Mouse (Mus musculus): ENCODE data around the gene Epha1. TPM values are rescaled to one million over a fixed set of nuclear protein-coding genes. Genes with fewer than 3 reads are reported as not detected.

The Epha1 gene
- polyA plus RNA-seq, 1 experiment: 20.6 TPM

- no peak overlapping the region for H3K4me3 ChIP-seq (ENCODE audit: low read depth, low read length)
- H3K4me1 ChIP-seq (ENCODE audit: control insufficient read depth, insufficient read depth, low read length): peaks cover 8% of the 10 kb centered on the region
- no peak overlapping the region for H3K9ac ChIP-seq (ENCODE audit: low read depth, poor library complexity, severe bottlenecking)
- H3K36me3 ChIP-seq (ENCODE audit: control insufficient read depth, insufficient read depth, low read length, poor library complexity, severe bottlenecking): no peaks in the 10 kb centered on the region
- no peaks in the 10 kb centered on the region for H3K9me3 ChIP-seq (replicated peaks; ENCODE audit: control insufficient read depth, insufficient read depth, low read length, poor library complexity, severe bottlenecking)
- no peak for TF ChIP-seq POLR2A (IDR thresholded peaks at IDR 0.05; ENCODE audit: insufficient read depth, low read length)
- no peak for TF ChIP-seq EP300 (IDR thresholded peaks at IDR 0.05; ENCODE audit: insufficient read depth, low read depth, low read length)
- no peak for TF ChIP-seq CTCF (IDR thresholded peaks at IDR 0.05; ENCODE audit: low read depth, low read length)
- H3K27me3 ChIP-seq (ENCODE audit: control insufficient read depth, insufficient read depth, low read length, poor library complexity, severe bottlenecking): no peaks in the 10 kb centered on the region
- H3K27ac ChIP-seq (ENCODE audit: insufficient read depth, low read length): no peak overlapping the region
Measured at GRCm38 (mm10) chr6:42354076-42355019, 18.7 kb downstream of the Epha1 start.

DNA sequence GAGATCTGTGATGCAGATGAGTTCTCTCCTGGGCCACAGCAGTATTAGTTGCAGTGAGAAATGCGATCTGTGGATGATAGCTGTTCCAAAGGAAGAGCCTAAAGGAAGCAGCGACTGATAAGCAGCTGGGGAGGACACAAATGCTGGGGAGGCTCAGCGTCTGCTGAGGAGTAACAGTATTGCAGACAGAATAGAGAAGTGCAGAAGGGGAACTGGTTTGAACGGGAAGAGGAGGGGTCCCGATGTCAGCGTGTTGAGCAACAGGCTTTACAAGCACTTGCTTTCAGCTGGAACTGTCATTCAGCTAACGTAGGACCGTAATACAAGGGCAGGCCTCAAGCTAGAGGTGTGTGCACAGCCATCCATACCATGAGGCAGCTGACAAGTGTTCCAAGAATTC lies 19.9 kb downstream of the Epha1 start:
- no peak overlapping the region for H3K9ac ChIP-seq (ENCODE audit: low read depth, poor library complexity, severe bottlenecking)
- no peaks in the 10 kb centered on the region for H3K36me3 ChIP-seq (ENCODE audit: control insufficient read depth, insufficient read depth, low read length, poor library complexity, severe bottlenecking)
- H3K4me1 ChIP-seq (ENCODE audit: control insufficient read depth, insufficient read depth, low read length): peaks cover 8% of the 10 kb centered on the region
- H3K9me3 ChIP-seq (replicated peaks; ENCODE audit: control insufficient read depth, insufficient read depth, low read length, poor library complexity, severe bottlenecking): no peaks in the 10 kb centered on the region
- no peak overlapping the region for H3K4me3 ChIP-seq (ENCODE audit: low read depth, low read length)
- TF ChIP-seq CTCF (IDR thresholded peaks at IDR 0.05; ENCODE audit: low read depth, low read length) (no peak), EP300 (IDR thresholded peaks at IDR 0.05; ENCODE audit: insufficient read depth, low read depth, low read length) (no peak), POLR2A (IDR thresholded peaks at IDR 0.05; ENCODE audit: insufficient read depth, low read length) (no peak)
- H3K27me3 ChIP-seq (ENCODE audit: control insufficient read depth, insufficient read depth, low read length, poor library complexity, severe bottlenecking): no peaks in the 10 kb centered on the region
- H3K27ac ChIP-seq (ENCODE audit: insufficient read depth, low read length): no peak overlapping the region

DNA sequence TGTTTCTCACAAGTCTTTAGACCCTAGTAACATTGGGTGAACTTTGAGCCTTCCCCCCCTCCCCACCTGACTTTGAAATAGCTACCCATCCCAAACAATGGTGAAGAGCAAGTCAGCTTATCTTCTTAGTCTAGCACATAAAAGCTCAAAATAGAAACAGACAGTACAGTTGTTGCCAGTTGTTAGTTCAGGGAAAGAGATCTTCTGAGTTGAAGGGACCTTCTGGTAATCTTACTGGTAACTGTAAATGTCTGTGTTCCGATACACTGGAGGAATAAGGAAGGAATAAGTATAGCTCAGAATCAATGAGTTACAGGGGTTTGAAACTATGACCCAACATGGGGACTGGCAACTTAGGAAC lies 20.6 kb downstream of the Epha1 start:
- H3K27me3 ChIP-seq (ENCODE audit: control insufficient read depth, insufficient read depth, low read length, poor library complexity, severe bottlenecking): no peaks in the 10 kb centered on the region
- peaks cover 8% of the 10 kb centered on the region for H3K4me1 ChIP-seq (ENCODE audit: control insufficient read depth, insufficient read depth, low read length)
- no peaks in the 10 kb centered on the region for H3K36me3 ChIP-seq (ENCODE audit: control insufficient read depth, insufficient read depth, low read length, poor library complexity, severe bottlenecking)
- no peak for TF ChIP-seq CTCF (IDR thresholded peaks at IDR 0.05; ENCODE audit: low read depth, low read length)
- no peak for TF ChIP-seq POLR2A (IDR thresholded peaks at IDR 0.05; ENCODE audit: insufficient read depth, low read length)
- no peak for TF ChIP-seq EP300 (IDR thresholded peaks at IDR 0.05; ENCODE audit: insufficient read depth, low read depth, low read length)
- no peaks in the 10 kb centered on the region for H3K9me3 ChIP-seq (replicated peaks; ENCODE audit: control insufficient read depth, insufficient read depth, low read length, poor library complexity, severe bottlenecking)
- H3K27ac ChIP-seq (ENCODE audit: insufficient read depth, low read length): no peak overlapping the region
- H3K4me3 ChIP-seq (ENCODE audit: low read depth, low read length): no peak overlapping the region
- H3K9ac ChIP-seq (ENCODE audit: low read depth, poor library complexity, severe bottlenecking): no peak overlapping the region

DNA sequence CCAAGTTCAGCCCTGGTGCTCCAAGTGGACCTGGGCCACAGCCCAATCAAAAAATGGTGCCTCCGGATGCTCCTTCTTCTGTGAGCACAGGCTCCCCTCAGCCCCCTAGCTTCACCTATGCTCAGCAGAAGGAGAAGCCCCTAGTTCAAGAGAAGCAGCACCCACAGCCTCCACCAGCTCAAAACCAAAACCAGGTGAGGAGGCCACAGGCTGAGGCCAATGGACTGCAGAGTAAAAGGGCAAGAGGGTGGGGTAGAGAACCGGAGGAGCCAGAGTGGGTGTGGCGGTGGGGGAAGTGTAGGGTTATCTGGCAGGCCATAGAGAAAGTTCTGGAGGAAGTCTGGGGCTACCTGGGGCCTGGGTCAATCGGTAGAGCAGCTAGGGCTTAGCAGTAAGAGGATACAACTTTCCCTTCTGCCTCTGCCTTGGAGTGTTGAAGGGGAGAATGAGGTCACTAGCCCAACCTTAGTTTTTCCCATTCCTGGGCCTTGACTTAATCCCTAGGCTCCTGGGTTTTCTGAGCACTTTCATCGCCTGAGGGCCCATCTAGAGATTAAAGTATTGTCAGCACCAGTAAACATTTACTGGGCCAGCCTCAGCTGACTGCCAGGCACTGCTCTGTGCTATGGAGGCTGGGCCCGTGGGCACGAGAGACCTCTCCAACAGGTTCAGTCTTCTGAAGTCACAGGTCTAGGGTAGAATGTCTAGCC lies 21.1 kb downstream of the Epha1 start:
- no peak for TF ChIP-seq POLR2A (IDR thresholded peaks at IDR 0.05; ENCODE audit: insufficient read depth, low read length)
- no peak for TF ChIP-seq EP300 (IDR thresholded peaks at IDR 0.05; ENCODE audit: insufficient read depth, low read depth, low read length)
- TF ChIP-seq CTCF (IDR thresholded peaks at IDR 0.05; ENCODE audit: low read depth, low read length): no peak
- H3K4me3 ChIP-seq (ENCODE audit: low read depth, low read length): no peak overlapping the region
- no peaks in the 10 kb centered on the region for H3K36me3 ChIP-seq (ENCODE audit: control insufficient read depth, insufficient read depth, low read length, poor library complexity, severe bottlenecking)
- no peak overlapping the region for H3K27ac ChIP-seq (ENCODE audit: insufficient read depth, low read length)
- no peaks in the 10 kb centered on the region for H3K9me3 ChIP-seq (replicated peaks; ENCODE audit: control insufficient read depth, insufficient read depth, low read length, poor library complexity, severe bottlenecking)
- H3K27me3 ChIP-seq (ENCODE audit: control insufficient read depth, insufficient read depth, low read length, poor library complexity, severe bottlenecking): no peaks in the 10 kb centered on the region
- peaks cover 8% of the 10 kb centered on the region for H3K4me1 ChIP-seq (ENCODE audit: control insufficient read depth, insufficient read depth, low read length)
- no peak overlapping the region for H3K9ac ChIP-seq (ENCODE audit: low read depth, poor library complexity, severe bottlenecking)

DNA sequence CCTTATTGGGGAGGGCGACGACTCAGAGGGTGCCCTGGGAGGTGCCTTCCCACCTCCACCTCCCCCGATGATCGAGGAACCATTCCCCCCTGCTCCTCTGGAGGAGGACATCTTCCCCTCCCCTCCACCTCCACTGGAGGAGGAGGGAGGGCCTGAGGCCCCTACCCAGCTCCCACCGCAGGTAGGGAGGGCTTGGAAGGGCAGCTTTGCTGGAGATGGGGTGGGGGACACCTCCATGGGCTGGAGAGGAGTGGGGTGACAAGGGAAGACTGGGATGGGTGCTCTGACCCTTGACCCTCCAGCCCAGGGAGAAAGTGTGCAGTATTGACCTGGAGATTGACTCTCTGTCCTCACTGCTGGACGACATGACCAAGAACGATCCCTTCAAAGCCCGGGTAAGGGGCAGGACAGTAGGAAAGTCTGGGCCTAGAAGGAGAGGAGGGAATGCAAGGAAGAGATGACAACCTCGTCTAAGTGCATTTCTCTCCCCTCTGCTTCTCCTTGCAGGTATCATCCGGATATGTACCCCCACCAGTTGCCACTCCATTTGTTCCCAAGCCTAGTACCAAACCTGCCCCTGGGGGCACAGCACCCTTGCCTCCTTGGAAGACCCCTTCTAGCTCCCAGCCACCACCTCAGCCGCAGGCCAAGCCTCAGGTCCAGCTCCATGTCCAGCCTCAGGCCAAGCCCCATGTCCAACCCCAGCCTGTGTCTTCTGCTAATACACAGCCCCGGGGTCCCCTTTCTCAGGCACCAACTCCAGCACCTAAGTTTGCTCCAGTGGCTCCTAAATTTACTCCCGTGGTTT lies 21.9 kb downstream of the Epha1 start:
- TF ChIP-seq CTCF (IDR thresholded peaks at IDR 0.05; ENCODE audit: low read depth, low read length) (no peak), POLR2A (IDR thresholded peaks at IDR 0.05; ENCODE audit: insufficient read depth, low read length) (no peak), EP300 (IDR thresholded peaks at IDR 0.05; ENCODE audit: insufficient read depth, low read depth, low read length) (no peak)
- Histone ChIP-seq H3K4me3 (ENCODE audit: low read depth, low read length) (peak overlapping the region; percentile 80), H3K9me3 (replicated peaks; ENCODE audit: control insufficient read depth, insufficient read depth, low read length, poor library complexity, severe bottlenecking) (no peaks in the 10 kb centered on the region), H3K4me1 (ENCODE audit: control insufficient read depth, insufficient read depth, low read length) (peaks cover 8% of the 10 kb centered on the region), H3K36me3 (ENCODE audit: control insufficient read depth, insufficient read depth, low read length, poor library complexity, severe bottlenecking) (no peaks in the 10 kb centered on the region), H3K27ac (ENCODE audit: insufficient read depth, low read length) (no peak overlapping the region), H3K27me3 (ENCODE audit: control insufficient read depth, insufficient read depth, low read length, poor library complexity, severe bottlenecking) (no peaks in the 10 kb centered on the region), H3K9ac (ENCODE audit: low read depth, poor library complexity, severe bottlenecking) (peak overlapping the region; percentile 83)

Data from ES-Bruce4 (cell line).